Mouse (Mus musculus) frontal cortex, postnatal 25 days (tissue): Measurements from ENCODE around the gene Map2k4.

Experiments
- DNase-seq, 2 experiments: peaks; one replicate each; pipeline ENCODE4 v3.0.0; 2022; ENCODE audit warnings: low spot score in 2 of 2

Map2k4 gene

DNA sequence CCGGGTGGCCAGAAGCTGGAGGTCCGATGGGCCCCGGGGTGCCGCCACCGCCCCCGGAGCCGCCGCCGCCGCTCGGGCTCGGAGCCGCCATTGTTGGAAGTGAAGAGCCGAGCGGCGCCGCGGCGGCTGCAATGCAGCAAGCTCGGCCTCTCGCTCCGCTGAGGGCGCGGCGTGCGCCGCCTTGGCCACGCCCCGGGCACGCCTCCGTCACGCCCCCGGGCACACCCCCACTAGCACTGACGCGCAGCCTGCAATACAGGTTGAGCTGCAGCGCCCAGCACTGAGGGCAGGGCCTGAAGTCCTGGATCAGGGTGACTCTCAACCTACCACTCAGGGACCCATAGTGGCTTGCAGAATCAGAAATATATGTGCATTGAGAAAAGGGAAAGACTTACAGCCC is at the start of gene Map2k4:
TSS of gene Map2k4 (minus strand) at position 144 of the 400 bp plus-strand sequence.
- DNase-seq = peak; percentile 66 to 81

DNA sequence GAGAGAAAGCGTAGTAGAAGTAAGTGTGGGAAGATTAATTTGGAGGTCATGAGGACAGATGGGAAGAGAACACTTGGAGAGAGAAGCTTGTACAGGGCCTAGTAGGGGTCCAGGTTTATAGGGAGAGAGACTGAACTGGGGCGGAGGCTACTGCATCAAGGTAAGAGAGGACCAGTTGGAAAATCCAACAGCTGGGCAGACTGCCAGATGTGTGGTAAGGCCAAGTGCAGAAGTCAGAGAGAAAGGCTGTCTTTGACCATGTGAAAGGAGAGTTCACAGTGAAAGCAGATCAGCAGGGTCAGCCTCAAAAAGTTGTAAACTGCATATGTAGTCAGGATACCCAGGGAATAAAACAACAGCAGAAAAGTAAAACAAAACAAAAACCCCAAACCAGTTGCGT is 36.5 kb upstream of the Map2k4 start:
- no peak for DNase-seq

DNA sequence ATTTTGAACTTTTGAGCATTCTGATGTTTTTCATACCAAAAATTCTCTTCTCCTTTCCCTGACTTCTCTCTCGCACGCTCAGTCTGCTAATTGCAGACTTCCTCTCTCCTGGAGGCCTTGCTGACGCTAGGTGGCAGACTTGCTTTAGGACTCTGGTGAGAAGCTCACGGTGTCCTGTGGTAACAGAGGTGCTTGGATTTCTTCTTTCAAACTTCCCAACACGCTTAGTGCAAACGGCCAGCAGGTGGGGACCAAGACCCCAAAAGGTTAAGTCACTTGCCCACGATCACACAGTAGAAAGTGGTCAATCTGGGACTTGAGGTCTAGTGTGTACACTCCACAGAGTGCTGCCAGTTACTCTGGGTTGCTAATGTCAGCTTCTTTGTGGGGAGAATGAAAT is 32.8 kb upstream of the Map2k4 start:
- DNase-seq = peak; percentile 42 to 43

DNA sequence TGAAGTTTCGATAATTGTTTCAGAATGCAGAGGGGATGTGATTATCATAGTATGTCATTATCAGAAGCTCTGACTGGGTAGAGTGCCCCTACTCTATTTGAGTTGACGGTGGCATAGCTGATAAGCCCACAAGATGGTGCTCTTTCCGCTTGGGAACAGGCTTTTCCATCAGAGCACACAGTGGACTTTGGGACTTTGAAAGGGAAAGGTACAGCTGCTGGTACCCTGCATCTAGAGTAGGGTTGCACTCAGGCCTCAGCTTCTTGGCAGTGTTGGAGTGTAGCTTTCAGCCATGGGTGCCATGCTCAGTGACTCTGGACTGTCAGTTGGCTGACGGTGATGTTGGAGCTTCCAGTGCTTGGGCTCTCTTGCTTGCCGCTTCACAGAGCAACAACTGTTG is 32.2 kb upstream of the Map2k4 start:
- no peak for DNase-seq

DNA sequence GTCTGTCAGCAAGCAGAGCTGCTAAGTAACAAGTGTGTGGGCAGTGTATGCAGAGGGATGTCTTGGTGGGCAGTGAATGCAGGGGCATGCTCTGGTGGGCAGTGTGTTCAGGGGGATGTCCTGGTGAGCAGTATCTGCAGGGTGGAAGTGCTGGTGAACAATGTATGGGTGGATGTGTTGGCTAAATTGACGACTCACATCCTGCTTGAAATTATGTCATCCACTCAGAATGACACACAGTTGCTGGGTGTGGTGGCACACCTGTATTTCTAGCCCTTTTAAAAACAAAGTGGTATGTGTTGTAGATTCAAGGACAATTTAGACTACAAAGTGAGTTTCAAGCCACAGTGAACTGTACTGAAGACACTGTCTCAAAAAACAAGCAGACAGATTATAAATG is 30.1 kb upstream of the Map2k4 start:
- no peak for DNase-seq

DNA sequence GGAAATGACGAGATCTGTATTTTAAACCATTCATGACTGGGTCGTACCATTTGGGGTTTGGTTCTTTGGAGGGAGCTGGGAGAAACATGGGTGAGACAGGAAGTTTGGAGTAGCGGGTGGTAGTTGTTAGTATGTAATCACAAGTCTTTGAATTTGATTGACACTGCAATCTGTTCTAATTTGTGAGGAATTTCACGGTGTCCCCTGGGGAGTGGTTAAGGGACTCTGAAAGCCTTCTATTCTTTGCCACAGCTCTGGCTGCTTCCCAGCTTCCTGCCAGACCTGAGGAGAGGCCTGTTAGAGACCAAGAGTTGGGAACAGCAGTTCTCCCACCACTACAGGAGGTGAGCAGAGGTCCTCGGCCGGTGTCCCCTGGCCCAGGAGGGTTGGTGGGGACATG is 28.1 kb upstream of the Map2k4 start:
- DNase-seq = no peak

DNA sequence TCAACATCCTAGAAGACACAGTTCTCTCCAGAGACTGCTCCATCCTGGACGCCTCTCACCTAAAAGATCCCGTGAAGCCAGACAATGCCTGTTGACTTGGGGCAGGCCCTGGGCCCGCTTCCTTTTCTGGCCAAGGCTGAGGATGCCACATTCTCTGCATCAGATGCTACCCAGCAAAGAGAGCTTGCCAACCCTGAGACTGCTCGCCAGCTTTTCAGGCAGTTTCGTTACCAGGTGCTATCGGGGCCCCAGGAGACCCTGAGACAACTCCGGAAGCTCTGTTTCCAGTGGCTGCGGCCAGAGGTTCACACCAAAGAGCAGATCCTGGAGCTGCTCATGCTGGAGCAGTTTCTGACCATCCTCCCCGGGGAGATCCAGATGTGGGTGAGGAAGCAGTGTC is 26.3 kb upstream of the Map2k4 start:
- no peak for DNase-seq

DNA sequence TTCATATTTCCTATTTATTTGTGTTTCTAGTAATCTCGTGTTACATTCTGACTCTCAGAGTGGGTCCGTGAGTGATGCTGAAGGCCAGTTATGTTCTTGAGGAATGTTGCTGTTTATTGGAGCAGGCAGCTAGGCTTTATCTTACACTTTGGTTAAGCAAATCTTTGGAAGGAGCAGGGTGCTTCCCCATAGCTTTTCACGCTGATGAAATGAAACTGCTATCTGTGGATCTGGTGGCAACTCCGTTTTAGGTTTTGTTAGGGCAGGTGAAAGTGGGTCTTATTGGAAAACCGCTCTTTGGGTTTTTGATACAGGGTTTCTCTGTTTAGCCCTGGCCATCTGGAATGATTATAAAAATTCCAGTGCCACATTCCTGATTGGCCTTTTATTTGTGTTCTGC is 24.0 kb upstream of the Map2k4 start:
- no peak for DNase-seq

DNA sequence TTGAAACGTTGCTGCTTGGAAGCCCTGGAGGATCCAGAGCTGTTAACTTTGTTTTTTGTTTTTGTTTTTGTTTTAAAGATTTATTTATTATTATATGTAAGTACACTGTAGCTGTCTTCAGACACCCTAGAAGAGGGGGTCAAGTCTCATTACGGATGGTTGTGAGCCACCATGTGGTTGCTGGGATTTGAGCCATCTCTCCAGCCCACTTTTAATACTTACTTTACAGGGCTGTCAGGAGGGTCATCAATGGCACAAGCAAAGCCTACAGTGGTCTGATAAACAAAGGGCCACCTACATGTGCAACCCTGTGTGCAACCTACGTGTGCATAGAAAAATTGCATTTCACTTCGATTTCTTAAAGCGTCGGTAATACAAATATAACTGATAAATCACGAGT is 19.5 kb upstream of the Map2k4 start:
- no peak for DNase-seq

DNA sequence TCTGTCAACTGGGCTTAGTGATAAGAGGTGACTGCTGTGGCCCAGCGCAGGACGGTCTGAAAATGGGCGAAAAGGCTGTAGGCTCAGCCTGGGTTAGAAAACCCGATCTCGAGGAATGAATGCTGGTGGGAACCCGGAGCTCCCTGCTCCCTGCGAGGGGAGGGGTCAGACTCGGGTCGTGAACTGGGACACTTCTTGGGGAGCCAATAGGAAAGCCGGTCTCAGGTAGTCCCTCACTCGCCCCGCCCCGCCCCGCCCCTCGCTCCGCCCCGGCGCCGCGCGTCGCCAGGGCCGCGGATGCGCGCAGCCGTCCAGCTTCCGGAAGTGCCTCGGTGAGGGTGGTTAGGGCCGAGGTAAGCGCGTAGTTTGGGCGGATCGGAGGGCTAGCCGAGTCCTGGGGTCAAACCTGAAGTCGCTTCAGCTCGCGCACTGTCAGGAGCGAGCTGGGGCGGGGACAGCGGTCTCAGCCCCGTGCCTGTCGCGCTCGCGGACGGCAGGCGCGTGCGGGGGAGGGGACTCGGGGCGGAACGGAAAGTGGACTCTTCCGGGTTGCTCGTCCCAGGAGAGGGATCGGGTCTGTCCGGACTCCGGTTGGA is 18.9 kb upstream of the Map2k4 start, which contains the start of gene Zkscan6:
TSS of gene Zkscan6 (plus strand) at position 267 of the 596 bp plus-strand sequence.
- peak; percentile 51 to 70 for DNase-seq

DNA sequence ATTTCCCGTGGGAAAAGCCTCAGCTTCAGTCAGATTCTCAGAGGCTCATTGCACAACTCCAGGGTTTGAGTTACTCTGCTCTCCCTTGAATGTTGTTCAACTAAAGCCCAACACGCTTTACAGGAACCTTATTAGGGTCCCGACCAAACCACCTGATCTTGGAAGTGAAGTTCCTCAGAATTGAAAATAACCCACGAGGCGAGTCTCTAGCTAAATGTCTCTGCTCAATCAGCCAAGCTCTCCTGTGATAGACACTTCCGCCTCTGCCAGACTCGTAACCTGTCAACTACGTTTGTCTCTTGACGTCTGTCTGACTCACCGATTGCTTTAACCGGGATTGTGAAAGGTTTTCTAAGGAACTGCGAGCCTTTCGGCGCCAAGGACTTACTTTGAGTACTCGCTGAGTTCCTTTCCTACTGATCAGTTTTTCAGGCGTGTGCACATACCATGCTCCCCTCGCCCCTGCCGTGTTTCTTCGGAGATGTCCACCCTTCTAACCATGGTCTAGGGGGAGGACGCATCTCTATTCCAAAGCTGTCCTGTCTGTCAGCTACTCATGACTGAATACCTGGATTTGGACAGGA is 18.3 kb upstream of the Map2k4 start:
- peak in 1 of 2 experiments; percentile 4 for DNase-seq

DNA sequence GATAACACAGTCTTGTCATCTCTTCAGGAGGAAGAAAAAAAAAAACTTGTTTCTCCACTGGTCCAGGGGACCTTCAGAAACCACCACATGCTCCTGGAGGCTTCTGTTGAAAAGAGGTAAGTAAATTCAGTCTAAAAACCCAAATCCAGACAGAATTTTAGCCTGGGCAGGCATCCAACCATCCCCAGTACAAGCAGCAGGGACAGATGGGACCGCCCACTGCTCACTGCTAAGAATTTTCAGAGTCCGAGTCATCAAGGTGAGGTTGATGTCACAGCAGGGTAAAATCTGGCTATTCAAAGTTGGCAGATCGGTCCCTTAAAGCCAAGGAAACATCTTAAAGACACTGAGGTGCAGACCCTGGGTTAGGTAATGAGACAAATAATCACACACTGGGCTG is 13.8 kb upstream of the Map2k4 start:
- DNase-seq = peak; percentile 56 to 58

DNA sequence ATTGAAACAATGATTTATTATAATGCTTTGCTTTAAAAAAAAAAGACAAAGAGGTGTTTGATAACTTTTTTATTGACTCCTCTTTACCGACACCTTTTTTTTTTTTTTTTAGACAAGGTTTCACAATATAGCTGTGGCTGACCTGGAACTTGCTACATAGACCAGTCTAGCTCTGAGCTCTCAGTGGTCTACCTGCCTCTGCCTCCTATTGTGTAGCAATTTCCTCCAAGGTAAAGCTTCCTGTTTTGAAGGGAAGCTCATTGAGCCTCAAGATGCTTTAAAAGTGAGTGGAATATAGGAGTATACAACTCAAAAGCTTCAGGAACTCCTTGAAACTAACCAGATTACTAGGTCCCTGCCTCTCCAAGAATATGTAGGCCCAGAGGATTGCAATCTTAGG is 7.8 kb upstream of the Map2k4 start:
- DNase-seq = no peak

DNA sequence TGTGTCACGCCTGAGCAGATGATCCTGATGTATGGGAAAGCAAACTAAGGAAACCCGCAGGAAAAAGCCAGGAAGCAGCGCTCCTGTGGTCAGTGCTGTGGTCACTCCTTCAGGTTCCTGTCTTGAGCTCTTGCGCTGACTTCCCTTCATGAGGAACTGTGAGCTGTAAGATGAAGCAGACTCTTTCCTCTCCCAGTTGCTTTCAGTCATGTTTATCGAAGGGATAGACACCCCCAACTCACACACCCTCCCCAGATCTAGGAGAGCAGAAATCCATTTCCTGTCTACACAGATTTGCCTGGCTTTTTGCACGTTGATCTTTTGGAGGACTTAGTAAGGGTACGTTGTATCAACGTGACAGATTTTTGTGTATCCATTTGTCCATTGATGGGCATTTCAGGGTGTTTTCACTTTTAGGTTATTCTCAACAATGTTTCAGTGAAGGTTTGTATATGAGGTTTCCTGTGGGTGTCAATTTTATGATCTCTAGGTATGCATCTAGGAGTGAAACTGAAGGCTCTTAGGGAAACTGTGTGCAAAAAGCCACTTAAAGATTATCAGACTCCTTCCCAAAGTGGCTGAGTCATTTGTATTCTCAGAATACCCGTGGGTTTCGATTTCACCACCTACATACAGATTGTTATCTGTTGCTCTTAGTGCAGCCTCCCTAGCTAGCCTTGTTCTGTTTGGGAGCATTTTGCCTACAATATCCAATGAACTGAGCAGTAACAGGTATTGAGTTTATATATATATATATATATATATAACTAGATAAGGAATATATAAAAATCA is 6.5 kb upstream of the Map2k4 start:
- DNase-seq = no peak

DNA sequence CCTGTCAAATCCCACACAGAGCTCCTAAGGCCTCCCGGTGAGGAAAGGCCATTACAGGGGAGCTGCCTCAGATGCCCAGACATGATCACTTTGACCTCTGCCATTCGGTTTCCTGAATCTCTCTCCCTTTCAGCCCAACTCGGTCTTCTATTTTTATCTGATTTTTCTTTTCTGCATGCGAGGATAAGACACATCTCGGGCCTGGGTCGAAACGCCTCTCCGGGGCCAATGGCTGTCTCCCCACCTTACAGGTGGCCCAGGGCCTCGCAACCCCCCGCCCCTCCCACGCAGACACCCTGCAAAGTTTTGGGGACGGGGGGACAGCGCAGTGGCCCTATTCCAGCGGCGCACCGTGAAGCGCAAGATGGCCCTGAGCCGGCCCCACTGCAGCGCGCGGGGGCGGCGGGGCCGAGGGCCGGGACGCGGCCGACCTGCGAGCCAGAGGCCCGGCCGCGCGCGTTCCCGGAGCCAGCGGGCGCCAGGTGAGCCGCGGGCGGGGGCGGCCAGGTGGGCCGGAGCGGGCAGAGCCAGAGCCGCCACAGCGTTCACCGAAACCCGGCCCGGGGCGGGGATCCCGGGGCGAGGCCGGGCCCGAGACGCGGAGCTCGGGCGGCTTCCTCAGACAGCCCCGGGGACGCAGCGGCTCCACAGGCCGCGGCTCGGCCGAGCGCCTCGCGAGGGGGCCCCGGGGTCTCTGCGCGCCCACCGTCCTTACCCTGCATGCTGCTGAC is 511 bp downstream of the Map2k4 start:
- peak in 1 of 2 experiments; percentile 35 for DNase-seq

DNA sequence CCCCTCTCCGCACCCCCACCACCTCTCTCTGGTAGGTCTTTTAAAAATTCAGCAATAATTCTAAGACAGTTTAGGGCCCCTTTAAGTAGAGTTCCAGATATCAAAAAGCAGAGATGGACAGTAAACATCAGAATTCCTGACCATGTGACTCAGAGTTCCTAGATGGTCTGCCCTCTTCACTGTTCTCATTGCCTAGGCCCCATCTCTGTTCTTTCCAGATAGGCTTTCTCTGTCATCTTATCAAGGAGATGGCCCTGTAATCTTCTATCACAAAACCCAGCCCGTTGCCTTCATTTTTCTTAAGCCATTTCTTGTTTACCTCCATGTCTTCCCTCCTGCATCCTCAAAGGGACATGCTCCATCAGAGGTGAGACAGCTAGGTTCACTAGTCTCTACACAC is 1.9 kb downstream of the Map2k4 start:
- no peak for DNase-seq

DNA sequence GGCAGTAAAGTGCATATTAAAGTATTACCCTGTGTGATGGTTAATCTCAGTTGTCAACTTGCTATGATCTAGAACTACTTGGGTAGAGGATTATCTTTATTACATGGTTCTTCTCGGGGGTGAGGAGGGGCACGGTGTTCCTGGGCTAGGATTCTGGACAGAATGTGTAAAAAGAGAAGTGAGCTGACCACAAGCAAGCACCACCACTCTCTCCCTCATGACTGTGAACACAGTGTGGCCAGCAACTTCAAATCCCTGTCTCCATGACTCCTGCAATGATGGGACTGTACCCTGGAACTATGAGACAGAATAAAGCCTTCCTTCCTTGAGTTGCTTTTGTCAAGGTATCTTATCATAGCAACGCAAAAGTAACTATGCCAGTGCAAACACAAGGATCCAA is 6.5 kb downstream of the Map2k4 start:
- no peak for DNase-seq

DNA sequence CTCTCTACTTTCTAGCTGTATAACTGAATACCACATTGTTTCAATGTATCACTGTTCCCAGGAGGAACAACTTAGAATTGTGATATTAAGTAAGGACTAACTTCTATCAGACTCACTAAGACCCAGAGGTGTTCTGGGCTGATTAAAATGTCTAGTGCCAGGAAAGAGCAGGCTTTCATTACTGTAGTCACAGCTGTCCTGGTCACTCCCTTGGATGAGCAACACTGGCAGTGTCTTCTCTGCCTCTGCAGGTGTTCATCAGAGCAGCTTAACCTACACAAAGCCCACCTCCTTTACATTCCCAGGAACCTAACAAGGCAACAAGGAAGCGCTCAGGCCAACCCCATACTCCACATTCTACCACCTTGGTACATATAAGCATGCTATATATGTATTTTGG is 8.5 kb downstream of the Map2k4 start:
- no peak for DNase-seq

DNA sequence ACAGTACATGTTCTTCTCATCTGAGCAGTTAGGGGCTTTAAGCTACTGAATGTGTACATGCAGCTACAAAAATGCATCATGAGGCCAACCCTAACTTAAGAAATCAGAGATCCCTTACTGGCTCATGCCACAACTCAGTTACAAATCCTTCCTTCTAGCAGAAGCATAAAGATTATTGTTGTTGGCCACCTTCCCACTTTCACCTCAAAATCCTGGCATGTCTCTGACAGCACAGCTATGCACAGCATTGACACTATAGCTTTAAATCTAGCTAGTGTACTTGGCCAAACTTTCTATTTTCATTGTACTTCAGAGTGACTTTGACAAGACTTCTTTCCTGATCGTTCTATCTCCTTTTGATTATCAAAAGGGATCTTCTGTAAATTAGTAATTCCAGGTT is 9.0 kb downstream of the Map2k4 start:
- DNase-seq = no peak

DNA sequence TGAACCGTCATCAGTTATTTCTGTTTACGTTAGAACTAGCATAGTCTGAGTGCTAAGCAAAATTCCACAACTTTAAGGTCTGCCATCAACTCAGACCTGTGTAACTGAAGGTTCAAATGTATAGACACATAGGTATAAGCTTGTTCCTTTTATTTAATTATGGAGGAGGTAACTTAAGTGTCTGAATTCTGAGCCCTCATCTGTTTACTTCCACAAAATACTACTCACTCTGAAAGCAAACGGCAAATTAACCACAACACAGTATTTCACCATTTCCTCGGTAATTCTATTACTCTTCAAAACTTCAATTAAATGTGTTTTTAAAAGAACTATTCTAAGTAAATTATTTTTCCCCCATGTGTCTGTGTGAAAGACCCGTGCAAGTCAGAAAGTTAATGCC is 10.3 kb downstream of the Map2k4 start:
- DNase-seq = no peak

DNA sequence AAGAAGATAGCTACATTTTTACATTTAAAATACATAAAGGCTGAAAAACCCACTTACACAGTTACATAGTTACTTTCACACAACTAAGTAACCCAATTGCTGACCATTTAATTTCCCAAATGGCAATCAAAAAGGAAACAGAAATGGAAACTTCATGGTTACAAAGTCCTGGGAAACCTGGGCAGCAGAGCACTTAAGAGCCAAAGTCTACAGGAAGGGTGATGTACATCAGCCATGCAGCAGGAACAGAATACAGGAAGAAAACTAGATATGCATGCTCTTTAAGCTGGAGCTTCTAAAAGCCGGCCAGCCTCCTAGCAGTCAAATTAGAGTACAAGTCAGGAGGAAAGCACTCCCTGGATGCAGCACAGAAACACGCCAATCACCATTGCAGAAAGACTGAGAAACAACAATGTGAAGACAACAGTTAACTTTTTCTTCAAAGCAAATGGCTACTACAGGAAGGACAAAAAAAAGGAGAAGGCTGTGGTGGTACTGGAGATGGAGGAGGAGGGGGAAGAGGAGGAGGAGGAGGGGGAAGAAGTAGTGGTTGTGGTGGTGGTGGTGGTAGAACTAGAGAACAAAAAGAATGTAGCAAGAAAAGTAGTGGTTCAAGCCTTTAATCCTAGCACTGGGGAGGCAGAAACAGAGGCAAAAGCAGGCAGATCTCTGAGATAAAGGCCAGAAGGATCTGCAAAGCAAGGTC is 11.0 kb downstream of the Map2k4 start:
- no peak for DNase-seq
